Mouse (Mus musculus): ENCODE measurements at regions not wholly inside any gene's neighbourhood (a gene's known extent, or its start where the extent isn't known, plus 50 kb on each side); places are given as distances from the start of the nearest gene placed in this dataset.
"Not testable (repeated sequence)": the region's sequence is repeated elsewhere in the genome, so short reads cannot be mapped to it uniquely, and the experiment has no call there.

- intact Hi-C loops (cut with DNase I) = no loop called here
- no peak for DNase-seq
These were observed 258.3 kb downstream of the Etnk1 start for GRCm38 (mm10) chr6:143425182-143425829.

GRCm38 (mm10) chr6:143431896-143432450 lies 265.0 kb downstream of the Etnk1 start:
- DNase-seq = no peak
- intact Hi-C loops (cut with DNase I) = no loop called here

GRCm38 (mm10) chr6:143437367-143438271 lies 270.6 kb downstream of the Etnk1 start:
- peak; percentile 73 for DNase-seq
- intact Hi-C loops (cut with DNase I) = no loop called here

GRCm38 (mm10) chr6:143438272-143438591 lies 271.2 kb downstream of the Etnk1 start:
- no peak for DNase-seq
- intact Hi-C loops (cut with DNase I) = no loop called here

GRCm38 (mm10) chr6:143439484-143439883 lies 272.5 kb downstream of the Etnk1 start:
- DNase-seq = no peak
- intact Hi-C loops (cut with DNase I) = no loop called here

- DNase-seq = no peak
- intact Hi-C loops (cut with DNase I) = no loop called here
These were observed 273.4 kb downstream of the Etnk1 start for GRCm38 (mm10) chr6:143440237-143440950.

- intact Hi-C loops (cut with DNase I) = no loop called here
- DNase-seq = no peak
These were observed 275.3 kb downstream of the Etnk1 start for GRCm38 (mm10) chr6:143442361-143442760.

- intact Hi-C loops (cut with DNase I) = no loop called here
- no peak for DNase-seq
These were observed 276.4 kb downstream of the Etnk1 start for GRCm38 (mm10) chr6:143443446-143443845.

- intact Hi-C loops (cut with DNase I) = no loop called here
These were observed 277.8 kb downstream of the Etnk1 start for GRCm38 (mm10) chr6:143444782-143445181.

GRCm38 (mm10) chr6:143445834-143446552 lies 279.0 kb downstream of the Etnk1 start:
- intact Hi-C loops (cut with DNase I) = no loop called here
- no peak for DNase-seq

More at GRCm38 (mm10) chr6:143444782-143445181, 277.8 kb downstream of the Etnk1 start:
- no peak for DNase-seq

- DNase-seq = no peak
- intact Hi-C loops (cut with DNase I) = no loop called here
These were observed 280.0 kb downstream of the Etnk1 start for GRCm38 (mm10) chr6:143447060-143447459.

GRCm38 (mm10) chr6:143449071-143449470 lies 282.1 kb downstream of the Etnk1 start:
- peak; percentile 71 for DNase-seq
- intact Hi-C loops (cut with DNase I) = no loop called here

GRCm38 (mm10) chr6:143451869-143452268 lies 284.8 kb downstream of the Etnk1 start:
- no peak for DNase-seq

GRCm38 (mm10) chr6:143454695-143455218 lies 287.7 kb downstream of the Etnk1 start:
- DNase-seq = no peak
- intact Hi-C loops (cut with DNase I) = no loop called here

More at GRCm38 (mm10) chr6:143451869-143452268, 284.8 kb downstream of the Etnk1 start:
- intact Hi-C loops (cut with DNase I) = no loop called here

GRCm38 (mm10) chr6:143464907-143465537 lies 298.0 kb downstream of the Etnk1 start:
- intact Hi-C loops (cut with DNase I) = no loop called here
- no peak for DNase-seq

- DNase-seq; intact Hi-C loops (cut with DNase I): not testable (repeated sequence)
These were observed 305.7 kb downstream of the Etnk1 start for GRCm38 (mm10) chr6:143472676-143473075.

- no peak for DNase-seq
- intact Hi-C loops (cut with DNase I) = no loop called here
These were observed 307.4 kb downstream of the Etnk1 start for GRCm38 (mm10) chr6:143474396-143474795.

- no peak for DNase-seq
- intact Hi-C loops (cut with DNase I) = no loop called here
These were observed 308.3 kb downstream of the Etnk1 start for GRCm38 (mm10) chr6:143475296-143475695.

GRCm38 (mm10) chr6:143477396-143477795 lies 310.4 kb downstream of the Etnk1 start:
- intact Hi-C loops (cut with DNase I) = no loop called here
- DNase-seq = no peak

GRCm38 (mm10) chr6:143479239-143479638 lies 312.2 kb downstream of the Etnk1 start:
- intact Hi-C loops (cut with DNase I) = no loop called here
- no peak for DNase-seq
